Mouse (Mus musculus): ENCODE measurements around the gene Trim63.
"Not testable (repeated sequence)": the region's sequence is repeated elsewhere in the genome, so short reads cannot be mapped to it uniquely, and the experiment has no call there.

Gene Trim63

GRCm38 (mm10) chr4:134314876-134315275, at the start of gene Trim63:
Gene Trim63, plus strand, starts transcription at chr4:134315120.
- no peak for DNase-seq (ENCODE audit: low read depth, low spot score)

GRCm38 (mm10) chr4:134265860-134266585, 48.9 kb upstream of the Trim63 start:
- no peak for DNase-seq (ENCODE audit: low read depth, low spot score)

- peak; percentile 86 for DNase-seq (ENCODE audit: low read depth, low spot score)
These were observed 46.7 kb upstream of the Trim63 start for GRCm38 (mm10) chr4:134268102-134268655.

- DNase-seq (ENCODE audit: low read depth, low spot score): not testable (repeated sequence)
These were observed 45.3 kb upstream of the Trim63 start for GRCm38 (mm10) chr4:134269622-134270021.

- DNase-seq (ENCODE audit: low read depth, low spot score): no peak
These were observed 42.9 kb upstream of the Trim63 start for GRCm38 (mm10) chr4:134271979-134272378.

- no peak for DNase-seq (ENCODE audit: low read depth, low spot score)
These were observed 42.0 kb upstream of the Trim63 start for GRCm38 (mm10) chr4:134272731-134273416.

GRCm38 (mm10) chr4:134273417-134274345, 41.2 kb upstream of the Trim63 start:
- DNase-seq (ENCODE audit: low read depth, low spot score): peak; percentile 89

GRCm38 (mm10) chr4:134284942-134285341, 30.0 kb upstream of the Trim63 start:
- no peak for DNase-seq (ENCODE audit: low read depth, low spot score)

- no peak for DNase-seq (ENCODE audit: low read depth, low spot score)
These were observed 28.4 kb upstream of the Trim63 start for GRCm38 (mm10) chr4:134286226-134287167.

GRCm38 (mm10) chr4:134287168-134287564, 27.8 kb upstream of the Trim63 start:
- peak; percentile 84 for DNase-seq (ENCODE audit: low read depth, low spot score)

- DNase-seq (ENCODE audit: low read depth, low spot score): peak; percentile 95
These were observed 27.3 kb upstream of the Trim63 start, which contains the start of gene Pdik1l for GRCm38 (mm10) chr4:134287575-134288025. Gene Pdik1l, minus strand, starts transcription at chr4:134287895.

- DNase-seq (ENCODE audit: low read depth, low spot score): no peak
These were observed 26.3 kb upstream of the Trim63 start for GRCm38 (mm10) chr4:134288397-134289256.

GRCm38 (mm10) chr4:134292067-134292466, 22.9 kb upstream of the Trim63 start:
- peak; percentile 71 for DNase-seq (ENCODE audit: low read depth, low spot score)

- DNase-seq (ENCODE audit: low read depth, low spot score): no peak
These were observed 21.7 kb upstream of the Trim63 start for GRCm38 (mm10) chr4:134293061-134293691.

- DNase-seq (ENCODE audit: low read depth, low spot score): no peak
These were observed 21.2 kb upstream of the Trim63 start for GRCm38 (mm10) chr4:134293692-134294163.

GRCm38 (mm10) chr4:134296096-134296495, 18.8 kb upstream of the Trim63 start:
- not testable (repeated sequence) for DNase-seq (ENCODE audit: low read depth, low spot score)

- peak; percentile 72 for DNase-seq (ENCODE audit: low read depth, low spot score)
These were observed 18.4 kb upstream of the Trim63 start for GRCm38 (mm10) chr4:134296523-134296922.

- DNase-seq (ENCODE audit: low read depth, low spot score): no peak
These were observed 17.6 kb upstream of the Trim63 start for GRCm38 (mm10) chr4:134297369-134297768.

Measured in ES-CJ7 (cell line).